Mouse (Mus musculus) testis, adult 2 months (tissue): ENCODE data around the gene Nckap5. TPM values are rescaled to one million over a fixed set of nuclear protein-coding genes. Genes with fewer than 3 reads are reported as not detected.

ENCODE experiments used
- H3K27ac ChIP-seq: fragments of 200-500 bp; 2 replicates; pipeline ENCODE4 v1.5.1; 2012; ENCODE audit warnings: low read depth, low read length; ENCODE audit not compliant: control insufficient read depth, insufficient read depth
- H3K27me3 ChIP-seq: fragments of 200-500 bp; 2 replicates; pipeline ENCODE4 v1.6.1; 2012; ENCODE audit warnings: mild to moderate bottlenecking, low read length, moderate library complexity; ENCODE audit not compliant: control insufficient read depth, insufficient read depth
- H3K36me3 ChIP-seq: fragments of 200-500 bp; 2 replicates; pipeline ENCODE4 v1.6.1; 2012; ENCODE audit warnings: mild to moderate bottlenecking, low read length; ENCODE audit not compliant: control insufficient read depth, insufficient read depth
- H3K4me1 ChIP-seq: fragments of 200-500 bp; 2 replicates; pipeline ENCODE4 v1.6.1; 2012; ENCODE audit warnings: low read length; ENCODE audit not compliant: control insufficient read depth, insufficient read depth
- H3K4me3 ChIP-seq: fragments of 200-500 bp; 2 replicates; pipeline ENCODE4 v1.5.1; 2012; ENCODE audit warnings: low read depth, mild to moderate bottlenecking, low read length, moderate library complexity, mixed read lengths; ENCODE audit not compliant: control insufficient read depth
- CTCF ChIP-seq: fragments of 200-500 bp; IDR thresholded peaks from 2 replicates; pipeline ENCODE4 v1.5.1; 2012; ENCODE audit warnings: low read depth, mild to moderate bottlenecking, inconsistent platforms, low read length, moderate library complexity; ENCODE audit not compliant: control insufficient read depth, insufficient read depth, insufficient replicate concordance
- POLR2A ChIP-seq: fragments of 200-500 bp; IDR thresholded peaks from 2 replicates; pipeline ENCODE4 v1.6.1; 2012; ENCODE audit warnings: low read depth, mild to moderate bottlenecking, inconsistent platforms, low read length, moderate library complexity; ENCODE audit not compliant: control insufficient read depth
- polyA plus RNA-seq: library from polyadenylated mRNA; depleted of rRNA; stranded (reverse); fragments of >200 nt; gene quantifications from 2 replicates; pipeline ENCODE4 v1.2.3, GENCODE M21; 2012

The Nckap5 gene
- polyA plus RNA-seq, 1 experiment, result 1.0 TPM

GRCm38 (mm10) chr1:126751137-126751536, 79.5 kb downstream of the Nckap5 start:
- H3K4me1 ChIP-seq, result no peaks in the 10 kb centered on the region
- no peak overlapping the region for H3K27ac ChIP-seq
- TF ChIP-seq POLR2A, result no peak
- TF ChIP-seq CTCF, result no peak
- H3K4me3 ChIP-seq, result no peak overlapping the region
- no peaks in the 10 kb centered on the region for H3K27me3 ChIP-seq
- no peaks in the 10 kb centered on the region for H3K36me3 ChIP-seq

- Histone ChIP-seq H3K27ac (no peak overlapping the region), H3K27me3 (no peaks in the 10 kb centered on the region), H3K4me1 (no peaks in the 10 kb centered on the region), H3K36me3 (no peaks in the 10 kb centered on the region), H3K4me3 (no peak overlapping the region)
- TF ChIP-seq POLR2A, result no peak
- no peak for TF ChIP-seq CTCF
Observed at GRCm38 (mm10) chr1:126750156-126750555, 80.4 kb downstream of the Nckap5 start.

DNA sequence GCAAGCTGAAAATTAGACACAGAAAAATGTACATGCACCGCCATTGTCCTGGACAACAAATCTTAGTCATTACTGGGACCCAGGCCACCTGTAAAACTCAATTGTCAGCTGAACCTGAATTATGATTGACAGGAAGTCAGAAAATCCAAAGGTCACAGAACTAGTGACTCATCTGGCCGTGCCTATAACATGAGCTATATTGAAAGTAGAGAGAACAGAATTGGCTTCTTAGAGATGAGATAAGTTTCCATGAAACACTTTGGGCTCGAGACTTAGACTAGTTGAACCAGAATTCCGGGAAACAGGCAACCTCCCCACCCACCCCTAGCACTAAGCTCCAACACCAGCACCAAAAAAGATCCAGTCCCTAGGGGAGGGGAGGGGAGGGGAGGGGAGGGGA, 82.7 kb downstream of the Nckap5 start:
- Histone ChIP-seq H3K4me3 (no peak overlapping the region), H3K27ac (no peak overlapping the region), H3K27me3 (no peaks in the 10 kb centered on the region), H3K36me3 (no peaks in the 10 kb centered on the region), H3K4me1 (no peaks in the 10 kb centered on the region)
- no peak for TF ChIP-seq CTCF
- TF ChIP-seq POLR2A, result no peak

GRCm38 (mm10) chr1:126745482-126746136, 85.0 kb downstream of the Nckap5 start:
- Histone ChIP-seq H3K27ac (no peak overlapping the region), H3K4me1 (no peaks in the 10 kb centered on the region), H3K36me3 (no peaks in the 10 kb centered on the region), H3K27me3 (no peaks in the 10 kb centered on the region), H3K4me3 (no peak overlapping the region)
- TF ChIP-seq POLR2A (no peak), CTCF (no peak)

DNA sequence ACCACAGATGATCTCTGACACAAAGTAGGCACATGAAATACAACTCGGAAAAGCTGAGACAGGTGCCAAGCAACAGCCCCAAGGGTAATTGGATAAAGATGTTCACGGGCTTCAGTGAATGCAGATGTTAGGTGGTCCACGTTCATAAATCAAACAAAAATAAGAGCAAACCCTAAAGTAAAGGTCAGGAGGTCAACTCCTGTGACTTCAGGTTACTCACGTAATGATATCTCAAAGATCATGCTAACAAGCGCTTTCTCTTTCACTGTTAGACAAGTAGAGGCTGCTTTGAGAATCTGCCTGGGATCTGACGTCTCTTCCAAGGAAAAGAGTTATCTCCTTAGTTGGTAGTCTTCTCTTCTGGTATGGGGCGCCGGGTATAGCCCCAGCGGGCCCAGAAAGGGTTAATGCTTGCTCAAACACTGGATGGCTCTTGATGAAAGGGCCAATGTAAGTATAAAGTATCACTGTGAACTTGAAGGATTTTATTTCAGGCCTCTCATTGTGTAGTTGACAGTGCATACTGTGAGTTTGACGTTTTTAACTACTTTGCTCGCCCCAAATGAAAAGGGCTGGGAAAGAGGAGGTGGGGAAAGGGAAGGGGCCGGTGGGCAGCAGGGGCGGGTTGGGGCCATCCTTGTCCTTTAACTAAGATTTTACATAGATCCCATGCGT, 85.8 kb downstream of the Nckap5 start:
- no peak overlapping the region for H3K4me3 ChIP-seq
- TF ChIP-seq CTCF (no peak), POLR2A (no peak)
- H3K36me3 ChIP-seq, result no peaks in the 10 kb centered on the region
- no peaks in the 10 kb centered on the region for H3K4me1 ChIP-seq
- H3K27ac ChIP-seq, result no peak overlapping the region
- no peaks in the 10 kb centered on the region for H3K27me3 ChIP-seq

DNA sequence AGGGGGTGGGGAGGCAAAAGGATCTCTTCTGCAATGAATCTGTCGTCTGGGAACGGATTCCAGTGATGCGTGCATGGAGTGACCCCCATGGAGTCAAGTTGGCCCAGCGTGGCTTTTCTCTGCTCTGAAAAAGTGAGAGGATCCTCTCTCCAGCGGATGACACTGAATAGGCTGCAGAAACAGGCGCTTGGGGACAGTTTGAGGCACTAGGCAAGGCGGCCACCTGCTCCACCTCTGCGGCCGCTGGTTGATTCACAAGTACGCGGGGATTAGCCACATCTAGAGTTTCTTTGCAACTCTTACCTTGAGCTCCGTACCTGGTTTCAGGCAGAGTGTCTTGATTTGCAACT, 92.3 kb downstream of the Nckap5 start:
- peak overlapping the region; percentile 60; the same call in 1 of the 2 replicates for H3K4me3 ChIP-seq
- no peaks in the 10 kb centered on the region for H3K36me3 ChIP-seq
- no peak overlapping the region for H3K27ac ChIP-seq
- TF ChIP-seq CTCF, result no peak
- peaks cover 2% of the 10 kb centered on the region; the same call in 1 of the 2 replicates for H3K4me1 ChIP-seq
- no peaks in the 10 kb centered on the region for H3K27me3 ChIP-seq

DNA sequence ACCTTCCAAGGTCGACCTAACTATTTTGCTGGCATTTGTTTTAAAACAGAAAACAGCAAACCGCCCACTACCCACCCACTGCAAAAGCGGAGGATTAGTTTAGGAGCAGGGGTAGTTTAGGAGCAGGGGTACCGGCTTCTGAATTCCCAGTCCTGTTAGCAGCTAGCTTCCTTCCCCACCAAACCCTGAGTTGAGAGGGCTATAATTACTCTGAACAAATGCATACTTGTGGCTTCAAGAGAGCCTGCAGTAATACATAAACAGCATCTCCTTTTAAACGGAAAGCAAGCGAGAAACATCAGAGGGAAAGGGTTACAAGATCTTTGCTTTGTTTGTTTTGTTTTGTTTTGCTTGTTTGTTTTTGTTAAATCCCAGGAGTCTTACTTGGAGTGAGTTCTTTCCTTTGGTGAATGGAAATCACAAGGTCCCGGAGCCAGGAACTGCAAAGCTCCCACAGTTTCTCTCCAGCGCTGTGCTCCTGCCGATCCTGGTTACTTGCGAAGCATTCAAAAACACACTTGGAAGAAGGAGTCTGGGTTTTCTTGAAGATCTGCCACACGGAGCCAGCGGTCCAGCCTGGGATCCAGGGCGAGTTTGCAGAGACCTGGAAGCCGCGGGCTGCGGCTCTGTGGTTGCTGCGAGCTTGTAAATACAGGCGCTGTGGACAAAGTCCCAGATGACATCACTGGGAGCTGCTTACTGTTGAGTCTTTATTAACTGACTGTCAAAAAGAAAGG, 92.9 kb downstream of the Nckap5 start:
- Histone ChIP-seq H3K4me3 (peak overlapping the region; percentile 60), H3K27ac (no peak overlapping the region), H3K36me3 (no peaks in the 10 kb centered on the region), H3K4me1 (peaks cover 2% of the 10 kb centered on the region; the same call in 1 of the 2 replicates), H3K27me3 (no peaks in the 10 kb centered on the region)
- no peak for TF ChIP-seq CTCF
- no peak for TF ChIP-seq POLR2A
